Mouse (Mus musculus): ENCODE measurements around the gene Mrpl23. TPM values are rescaled to one million over a fixed set of nuclear protein-coding genes. Genes with fewer than 3 reads are reported as not detected.

Gene Mrpl23
- polyA plus RNA-seq, 1 experiment from 2014 or later: 20.7 TPM

- DNase-seq (ENCODE audit: low spot score): no peak
These were observed 40.5 kb downstream of the Mrpl23 start for GRCm38 (mm10) chr7:142572992-142573391.

GRCm38 (mm10) chr7:142574155-142574660 is 41.7 kb downstream of the Mrpl23 start:
- no peak for DNase-seq (ENCODE audit: low spot score)

- DNase-seq (ENCODE audit: low spot score): no peak
These were observed 42.4 kb downstream of the Mrpl23 start for GRCm38 (mm10) chr7:142574826-142575351.

GRCm38 (mm10) chr7:142575491-142575890 is 43.0 kb downstream of the Mrpl23 start:
- no peak for DNase-seq (ENCODE audit: low spot score)

- no peak for DNase-seq (ENCODE audit: low spot score)
These were observed 43.5 kb downstream of the Mrpl23 start for GRCm38 (mm10) chr7:142575971-142576370.

- no peak for DNase-seq (ENCODE audit: low spot score)
These were observed 44.2 kb downstream of the Mrpl23 start for GRCm38 (mm10) chr7:142576472-142577326.

GRCm38 (mm10) chr7:142577806-142578423 is 45.4 kb downstream of the Mrpl23 start:
- peak; percentile 50 for DNase-seq (ENCODE audit: low spot score)

- DNase-seq (ENCODE audit: low spot score): no peak
These were observed 46.6 kb downstream of the Mrpl23 start for GRCm38 (mm10) chr7:142579069-142579468.

- peak; percentile 71 for DNase-seq (ENCODE audit: low spot score)
These were observed 47.8 kb downstream of the Mrpl23 start for GRCm38 (mm10) chr7:142580121-142580879.

- no peak for DNase-seq (ENCODE audit: low spot score)
These were observed 48.7 kb downstream of the Mrpl23 start for GRCm38 (mm10) chr7:142581186-142581585.

- DNase-seq (ENCODE audit: low spot score): peak; percentile 61
These were observed 49.3 kb downstream of the Mrpl23 start for GRCm38 (mm10) chr7:142581656-142582228.

GRCm38 (mm10) chr7:142584882-142585281 is 52.4 kb downstream of the Mrpl23 start:
- no peak for DNase-seq (ENCODE audit: low spot score)

GRCm38 (mm10) chr7:142585890-142586289 is 53.4 kb downstream of the Mrpl23 start:
- no peak for DNase-seq (ENCODE audit: low spot score)

GRCm38 (mm10) chr7:142588282-142588941 is 55.9 kb downstream of the Mrpl23 start:
- DNase-seq (ENCODE audit: low spot score): no peak

MicroRNAs encoded within 50 kb of the gene (microRNA counts, 519-probe panel; counts per million panel counts)
- microRNA mmu-miR-675-3p: 473 counts per million, percentile 71 among the panel's probes with 10 or more counts
- 473 counts per million, percentile 71 among the panel's probes with 10 or more counts for microRNA mmu-miR-675-5p

Small RNA genes lying within 50 kb of the gene (microRNA-seq; reads per million reads assigned to microRNA genes)
- gene Mir675 (ENCODE audit: borderline number of aligned reads): 27.5 reads per million, percentile 32 among the genes with 10 or more reads in this experiment

Other genes starting within 250 kb of the Mrpl23 start
- not detected in 2 replicates for gene Krtap5-1, start 235.6 kb upstream of the Mrpl23 start, polyA plus RNA-seq (2015; fragmentation: Nextera tagmentation; extraction: Ambion mirVana)
- not detected in 2 replicates for gene Krtap5-4, start 229.1 kb upstream of the Mrpl23 start, polyA plus RNA-seq (2015; fragmentation: Nextera tagmentation; extraction: Ambion mirVana)
- gene Ifitm10, start 158.9 kb upstream of the Mrpl23 start, polyA plus RNA-seq (2015; fragmentation: Nextera tagmentation; extraction: Ambion mirVana): 8.5 and 10.6 TPM in 2 replicates
- 5.1 TPM in 1 of 2 replicates, not detected in the other for gene Gm49369, start 150.0 kb upstream of the Mrpl23 start, polyA plus RNA-seq (2015; fragmentation: Nextera tagmentation; extraction: Ambion mirVana)
- gene Ctsd, start 144.6 kb upstream of the Mrpl23 start, polyA plus RNA-seq (2015; fragmentation: Nextera tagmentation; extraction: Ambion mirVana): 395 and 403 TPM in 2 replicates
- gene Syt8, start 97.8 kb upstream of the Mrpl23 start, polyA plus RNA-seq (2015; fragmentation: Nextera tagmentation; extraction: Ambion mirVana): 0.34 and 0.75 TPM in 2 replicates
- 14.1 and 14.3 TPM in 2 replicates for gene Tnni2, start 90.9 kb upstream of the Mrpl23 start, polyA plus RNA-seq (2015; fragmentation: Nextera tagmentation; extraction: Ambion mirVana)
- gene Lsp1, start 71.9 kb upstream of the Mrpl23 start, polyA plus RNA-seq (2015; fragmentation: Nextera tagmentation; extraction: Ambion mirVana): 655 and 664 TPM in 2 replicates
- 4.7 and 5.2 TPM in 2 replicates for gene Tnnt3, start 33.9 kb upstream of the Mrpl23 start, polyA plus RNA-seq (2015; fragmentation: Nextera tagmentation; extraction: Ambion mirVana)
- 53.2 and 64.1 TPM in 2 replicates for gene Igf2, start 134.1 kb downstream of the Mrpl23 start, polyA plus RNA-seq (2015; fragmentation: Nextera tagmentation; extraction: Ambion mirVana)
- 0.08 TPM in 1 of 2 replicates, not detected in the other for gene Gm49394, start 137.3 kb downstream of the Mrpl23 start, polyA plus RNA-seq (2015; fragmentation: Nextera tagmentation; extraction: Ambion mirVana)
- 1.5 and 2.3 TPM in 2 replicates for gene Ins2, start 210.7 kb downstream of the Mrpl23 start, polyA plus RNA-seq (2015; fragmentation: Nextera tagmentation; extraction: Ambion mirVana)